Mouse (Mus musculus) v-Abl transformed pro-B cells (cell line): ENCODE data around the gene Slc12a6.

Experiments used
- in situ Hi-C, 2 experiments: fragments of 400-800 bp; cut with MboI; formaldehyde crosslinking; loops; one replicate each; pipeline ENCODE4 v1.15.1; 2025; ENCODE audit not compliant: unreplicated experiment in 2 of 2

The Slc12a6 gene

DNA sequence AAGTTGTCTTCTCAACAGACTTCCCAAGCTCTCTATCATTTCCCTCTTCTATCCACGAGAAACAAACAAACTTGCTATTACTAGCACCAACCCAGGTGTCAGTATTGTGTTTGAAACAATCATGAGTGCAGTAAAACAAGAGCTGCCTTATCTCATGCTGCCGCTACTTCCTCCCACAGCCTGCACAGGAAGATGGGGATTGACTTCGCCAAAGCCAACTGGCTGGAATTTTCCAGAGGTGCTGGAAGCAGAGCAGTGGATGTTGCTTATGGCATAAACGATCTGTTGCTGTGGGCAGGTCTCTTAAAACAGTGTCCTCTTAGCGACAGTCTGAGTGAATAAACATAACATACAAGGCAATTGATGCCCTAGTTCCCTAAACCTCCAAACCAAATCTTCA is 109.0 kb downstream of the Slc12a6 start:
- in situ Hi-C loops: loop anchor here (5.0 to 25.0 kb wide), 4 partner anchors 103 to 1463 kb away; partner anchors contain the start of genes Arhgap11a (in 1 of the 2), Chrm5 (in 1 of the 2) and Scg5 (in 1 of the 2)

- in situ Hi-C loops: loop anchor here (5.0 to 25.0 kb wide), 4 partner anchors 98 to 1458 kb away; partner anchors contain the start of genes Arhgap11a (in 1 of the 2), Chrm5 (in 1 of the 2) and Scg5 (in 1 of the 2)
Observed at GRCm38 (mm10) chr2:112378973-112379898, 113.6 kb downstream of the Slc12a6 start, which contains the start of gene Katnbl1. TSS of gene Katnbl1 (plus strand) at chr2:112379211.

DNA sequence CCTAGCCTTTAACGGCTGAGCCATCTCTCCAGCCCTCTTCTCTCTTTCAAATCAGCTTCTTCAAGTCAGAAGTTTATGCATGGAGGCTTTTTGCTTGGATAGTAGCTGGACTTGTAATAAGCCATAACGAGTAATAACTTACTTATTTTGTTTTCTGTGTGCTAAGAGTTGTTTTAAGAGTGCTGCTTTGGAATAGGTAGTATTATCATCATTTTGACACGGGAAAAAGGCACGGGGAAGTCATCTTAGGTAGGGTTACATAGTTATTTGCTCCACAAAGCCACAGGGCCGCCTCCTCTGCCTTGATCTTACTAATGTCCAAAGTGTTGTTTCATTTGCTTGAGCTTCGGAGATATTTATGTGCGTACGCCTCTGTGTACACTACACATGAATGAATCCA is 114.5 kb downstream of the Slc12a6 start:
- in situ Hi-C loops: loop anchor here in 1 of 2 experiments (25.0 kb wide), 2 partner anchors 382 to 1457 kb away; partner anchors contain the start of genes Arhgap11a and Scg5

DNA sequence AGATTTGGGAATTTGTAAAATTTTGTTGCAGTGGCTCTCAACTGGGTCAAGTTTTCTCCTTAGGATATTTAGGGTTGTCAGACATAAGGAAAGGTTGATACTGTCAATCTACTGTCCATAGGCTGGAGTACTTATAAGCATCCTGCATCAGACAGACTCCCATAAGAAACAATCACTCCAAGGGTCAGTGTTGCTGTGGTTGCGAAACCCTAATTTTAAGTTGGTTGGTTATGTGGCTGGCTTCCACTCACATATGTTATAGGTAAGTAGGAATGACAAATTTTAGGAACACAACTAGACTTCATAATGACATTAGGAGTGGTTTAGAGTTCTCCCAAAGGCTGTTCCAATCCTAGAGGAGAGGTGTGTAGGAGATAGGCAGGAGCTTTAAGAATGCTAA is 115.6 kb downstream of the Slc12a6 start:
- in situ Hi-C loops: loop anchor here in 1 of 2 experiments (25.0 kb wide), 2 partner anchors 381 to 1456 kb away; partner anchors contain the start of genes Arhgap11a and Scg5

DNA sequence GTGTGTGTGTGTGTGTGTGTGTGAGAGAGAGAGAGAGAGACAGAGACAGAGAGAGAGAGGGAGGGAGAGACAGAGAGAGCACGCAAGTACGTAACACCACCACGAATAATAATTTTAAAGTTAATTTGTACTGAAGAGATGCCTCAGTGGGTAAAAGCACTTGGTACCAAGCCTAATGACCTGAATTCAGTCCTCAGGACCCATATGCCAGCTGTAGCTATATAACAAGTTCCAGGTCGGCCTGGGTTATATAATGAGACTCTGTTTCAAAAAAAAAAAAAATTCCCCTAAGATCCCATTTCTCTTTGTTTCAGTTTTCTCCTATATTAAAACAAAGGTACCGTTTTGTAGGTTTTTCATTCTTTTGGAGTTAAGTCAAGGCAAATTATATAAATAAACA is 125.2 kb downstream of the Slc12a6 start:
- in situ Hi-C loops: loop anchor here (5.0 to 25.0 kb wide), 4 partner anchors 36 to 1446 kb away; partner anchors contain the start of genes Arhgap11a (in 1 of the 2) and Scg5 (in 1 of the 2)

DNA sequence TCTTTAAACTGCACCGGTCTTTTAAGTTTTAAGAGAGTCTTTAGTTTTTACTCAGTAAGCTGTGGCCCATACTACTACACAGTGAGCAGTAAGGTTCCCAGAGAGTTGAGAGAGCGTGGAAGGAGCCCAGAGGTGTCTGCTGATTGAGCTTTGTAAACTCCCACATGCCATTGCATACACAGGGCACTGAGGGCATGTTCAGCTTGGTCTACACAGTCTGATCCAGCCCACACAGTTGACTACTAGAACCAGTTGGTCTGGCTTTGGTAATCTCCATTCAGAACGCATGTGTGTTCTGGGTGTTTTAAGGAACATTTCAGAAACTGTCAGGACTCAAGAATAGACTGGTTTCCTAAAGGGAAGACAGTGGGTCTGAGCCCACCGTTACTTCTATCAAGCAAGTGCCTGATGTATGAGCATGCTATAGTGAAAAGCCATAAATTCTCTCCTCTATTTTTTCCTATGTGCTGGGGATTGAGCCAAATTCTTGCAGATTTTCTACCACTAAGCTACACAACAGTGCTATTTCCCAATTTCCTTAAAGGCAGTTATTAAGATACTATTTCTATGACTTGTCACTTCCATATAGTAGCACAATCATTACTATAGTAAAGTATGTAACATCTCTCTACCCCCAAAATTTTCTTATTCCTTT is 125.8 kb downstream of the Slc12a6 start:
- in situ Hi-C loops: loop anchor here (5.0 to 25.0 kb wide), 4 partner anchors 36 to 1446 kb away; partner anchors contain the start of genes Arhgap11a (in 1 of the 2) and Scg5 (in 1 of the 2)

GRCm38 (mm10) chr2:112392689-112393088 is 127.1 kb downstream of the Slc12a6 start:
- in situ Hi-C loops: loop anchor here (5.0 to 25.0 kb wide), 4 partner anchors 35 to 1445 kb away; partner anchors contain the start of genes Arhgap11a (in 1 of the 2) and Scg5 (in 1 of the 2)

GRCm38 (mm10) chr2:112393958-112394357 is 128.3 kb downstream of the Slc12a6 start:
- in situ Hi-C loops: loop anchor here (5.0 to 25.0 kb wide), 4 partner anchors 33 to 1443 kb away; partner anchors contain the start of genes Arhgap11a (in 1 of the 2) and Scg5 (in 1 of the 2)

DNA sequence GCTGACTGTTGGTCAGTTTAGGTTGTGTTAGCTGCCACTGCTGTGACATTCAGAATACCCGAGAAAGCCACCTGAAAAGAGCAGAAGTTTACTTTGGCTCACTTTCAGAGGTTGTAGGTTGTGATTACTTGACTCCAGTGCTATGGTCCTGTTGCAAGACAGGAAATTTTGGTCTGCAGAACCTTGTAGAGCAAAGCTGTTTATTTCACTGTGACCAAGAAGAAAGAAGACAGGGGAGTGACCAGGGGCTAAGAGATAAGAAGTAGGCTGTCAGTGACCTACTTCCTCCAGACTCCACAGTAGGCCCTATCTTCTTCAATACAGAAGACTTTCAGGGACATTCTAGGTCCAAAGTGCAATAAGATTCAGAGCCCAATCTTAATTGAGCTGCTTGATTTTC is 131.0 kb downstream of the Slc12a6 start:
- in situ Hi-C loops: loop anchor here in 1 of 2 experiments (25.0 kb wide), 2 partner anchors 366 to 1441 kb away; partner anchors contain the start of genes Arhgap11a and Scg5

- in situ Hi-C loops: no loop called here
Observed at GRCm38 (mm10) chr2:112407030-112407429, 141.4 kb downstream of the Slc12a6 start.
